Mouse (Mus musculus): ENCODE measurements around the gene Ttc38. TPM values are rescaled to one million over a fixed set of nuclear protein-coding genes. Genes with fewer than 3 reads are reported as not detected.
A peak's percentile ranks its signal among the peaks of the same experiment; 100 is the strongest.

Ttc38 gene
- total RNA-seq, 2 experiments from 2014 or later: 2.4 to 3.3 TPM

DNA sequence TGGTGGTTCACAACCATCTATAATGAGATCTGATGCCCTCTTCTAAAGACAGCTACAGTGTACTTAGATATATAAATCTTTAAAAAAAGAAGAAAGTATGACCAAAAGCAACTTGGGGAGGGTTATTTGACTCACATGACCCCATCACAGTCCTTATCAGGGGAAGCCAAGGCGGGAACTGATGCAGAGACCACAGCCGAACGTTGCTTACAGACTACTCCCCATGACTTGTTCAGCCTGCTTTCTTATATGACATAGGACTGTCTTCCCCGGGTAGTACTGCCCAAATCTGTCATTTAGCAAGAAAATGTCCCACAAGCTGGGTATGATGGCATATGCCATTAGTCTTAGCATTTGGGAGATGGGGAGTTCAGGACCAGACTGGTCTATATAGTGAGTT is 57.1 kb downstream of the Ttc38 start:
- peak; percentile 55 for ATAC-seq (replicated peaks; ENCODE audit: poor library complexity)

DNA sequence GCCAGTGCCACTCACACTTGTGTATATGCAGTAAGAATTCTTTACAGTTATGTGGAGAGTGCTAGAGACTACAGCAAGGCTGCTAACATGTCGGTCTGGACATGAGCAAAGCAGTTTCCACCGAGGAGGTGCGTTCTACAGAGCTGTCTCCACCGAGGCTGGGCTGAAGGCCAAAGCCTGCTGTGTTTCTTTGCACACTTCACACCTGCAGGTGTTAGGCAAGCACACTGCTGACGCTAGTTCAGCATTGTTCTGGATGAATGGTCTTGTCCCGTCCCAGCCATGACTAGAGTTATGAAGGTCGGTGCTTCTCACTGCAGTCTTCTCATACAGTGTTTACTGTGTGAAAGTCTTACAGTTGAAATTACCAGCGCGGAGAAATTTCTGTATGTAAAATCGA is 59.9 kb downstream of the Ttc38 start:
- no peak for ATAC-seq (replicated peaks; ENCODE audit: poor library complexity)

DNA sequence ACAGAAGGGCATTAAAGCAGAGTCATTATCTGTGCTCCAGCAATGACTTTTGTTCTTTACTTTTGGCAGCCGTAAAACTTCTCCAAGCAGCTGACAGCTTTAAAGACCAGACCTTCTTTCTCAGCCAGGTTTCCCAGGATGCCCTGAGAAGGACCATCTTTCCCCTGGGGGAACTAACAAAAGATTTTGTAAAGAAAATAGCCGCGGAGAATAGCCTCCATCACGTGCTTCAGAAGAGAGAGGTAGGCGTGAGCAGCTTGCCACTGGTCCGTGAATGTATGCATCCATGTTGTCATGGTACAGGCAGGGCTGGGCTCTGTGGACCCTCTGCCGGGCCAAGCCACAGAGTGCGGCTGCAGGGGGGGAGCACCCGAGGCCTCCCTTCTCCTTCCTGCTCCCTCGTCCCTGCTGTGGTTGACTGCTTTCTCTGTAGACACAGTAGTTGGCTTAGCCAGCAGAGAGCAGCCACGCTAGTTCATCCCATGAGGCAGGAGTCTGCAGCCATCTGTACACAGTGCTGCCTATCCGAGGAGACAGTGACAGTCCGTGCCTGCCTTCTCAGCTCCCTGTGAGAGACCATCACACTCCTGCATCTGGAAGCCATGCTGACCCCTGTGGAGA is 60.5 kb downstream of the Ttc38 start:
- ATAC-seq (replicated peaks; ENCODE audit: poor library complexity): no peak

DNA sequence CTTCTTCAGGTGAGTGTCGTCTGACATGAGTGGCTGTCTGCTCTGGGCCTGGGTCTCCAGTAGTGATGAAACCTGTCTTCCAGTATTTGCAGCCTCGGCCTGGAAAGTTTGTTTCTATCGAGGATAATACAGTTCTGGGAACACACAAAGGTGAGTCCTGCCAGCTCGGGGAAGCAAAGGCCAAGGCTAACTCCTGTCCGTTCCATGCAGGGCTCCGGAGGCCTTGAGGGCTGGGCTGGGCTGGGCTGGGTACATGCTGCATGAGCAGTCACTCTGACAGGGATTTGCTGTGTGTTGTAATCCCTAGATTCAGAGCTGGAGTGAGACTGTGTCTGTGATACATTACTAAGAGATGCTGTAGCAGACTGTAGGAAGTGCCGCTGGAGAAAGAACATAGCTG is 61.8 kb downstream of the Ttc38 start:
- no peak for ATAC-seq (replicated peaks; ENCODE audit: poor library complexity)

DNA sequence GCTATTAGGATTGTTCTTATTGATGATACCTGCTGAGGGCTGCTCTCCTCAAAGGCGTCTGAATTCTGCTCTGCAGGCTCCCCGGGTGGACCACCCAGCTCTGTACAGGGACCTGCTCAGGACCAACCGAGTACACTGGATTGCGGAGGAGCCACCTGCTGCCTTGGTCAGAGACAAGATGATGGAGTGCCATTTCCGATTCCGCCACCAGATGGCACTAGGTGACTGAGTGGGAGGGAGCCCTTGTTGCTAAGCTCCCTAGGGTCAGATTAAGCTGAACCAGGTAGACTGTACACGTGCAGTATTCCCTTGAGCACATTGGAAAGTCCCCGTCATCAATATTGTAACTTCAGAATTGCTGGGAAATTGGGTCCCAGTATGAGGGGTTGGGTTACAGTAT is 64.2 kb downstream of the Ttc38 start:
- ATAC-seq (replicated peaks; ENCODE audit: poor library complexity): peak; percentile 90

DNA sequence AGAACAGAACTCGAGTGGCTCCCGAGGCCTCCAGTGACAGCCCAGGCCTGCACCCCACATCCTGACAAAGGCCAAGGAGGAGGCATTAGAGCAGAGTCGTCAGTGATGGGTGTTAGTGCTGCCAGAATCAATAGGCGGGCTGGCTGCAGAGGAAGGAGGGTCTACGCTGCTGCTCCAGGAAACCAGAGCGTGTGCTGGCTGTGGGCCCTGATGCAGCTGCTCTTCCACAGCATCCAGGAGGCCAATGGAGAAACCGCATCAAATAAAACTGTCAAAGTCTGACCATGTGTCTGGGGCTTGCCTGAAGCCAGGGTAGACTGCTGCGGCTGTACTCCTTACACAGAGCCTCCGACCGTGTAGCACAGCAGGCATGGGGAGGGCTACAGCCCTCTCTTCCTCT is 65.0 kb downstream of the Ttc38 start:
- ATAC-seq (replicated peaks; ENCODE audit: poor library complexity): no peak

DNA sequence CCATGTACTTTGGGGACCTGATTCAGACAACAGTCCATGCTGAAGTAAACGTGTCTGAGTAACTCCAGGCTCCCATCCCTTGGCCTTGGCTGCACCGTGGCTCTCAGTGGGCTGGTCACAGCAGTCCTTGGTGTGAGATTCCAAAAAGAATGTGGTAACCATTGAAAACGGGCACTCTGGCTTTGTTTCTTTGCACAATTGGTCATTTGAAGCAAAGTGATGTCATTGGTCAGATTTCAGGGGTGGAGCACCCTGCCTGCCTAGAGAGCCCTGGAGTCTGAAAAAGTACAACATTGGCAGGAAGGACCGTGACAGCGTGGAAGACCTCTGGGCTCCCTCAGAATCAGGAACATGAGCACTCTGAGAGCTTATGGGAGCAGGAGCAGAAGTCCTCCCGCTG is 67.3 kb downstream of the Ttc38 start:
- ATAC-seq (replicated peaks; ENCODE audit: poor library complexity): no peak

DNA sequence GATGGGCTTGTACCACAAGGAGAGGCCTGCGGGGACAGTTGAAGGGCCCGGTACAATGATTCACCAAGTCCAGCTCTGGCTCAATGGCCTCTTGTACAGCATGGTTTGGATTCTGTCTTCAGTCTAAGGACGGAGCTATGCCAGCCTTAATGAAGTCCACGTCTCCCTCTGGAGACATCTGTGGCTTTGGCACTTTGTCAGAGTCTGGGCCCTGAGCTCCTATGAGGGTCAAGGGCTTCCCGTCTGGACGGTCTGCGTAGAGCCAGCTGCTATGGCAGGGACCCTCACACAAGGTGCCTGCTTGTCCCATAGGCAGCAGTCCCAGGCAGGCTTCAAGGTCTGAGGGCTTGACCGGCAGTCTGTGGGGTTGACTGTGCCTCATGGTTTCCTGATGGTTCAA is 68.2 kb downstream of the Ttc38 start:
- ATAC-seq (replicated peaks; ENCODE audit: poor library complexity): no peak

DNA sequence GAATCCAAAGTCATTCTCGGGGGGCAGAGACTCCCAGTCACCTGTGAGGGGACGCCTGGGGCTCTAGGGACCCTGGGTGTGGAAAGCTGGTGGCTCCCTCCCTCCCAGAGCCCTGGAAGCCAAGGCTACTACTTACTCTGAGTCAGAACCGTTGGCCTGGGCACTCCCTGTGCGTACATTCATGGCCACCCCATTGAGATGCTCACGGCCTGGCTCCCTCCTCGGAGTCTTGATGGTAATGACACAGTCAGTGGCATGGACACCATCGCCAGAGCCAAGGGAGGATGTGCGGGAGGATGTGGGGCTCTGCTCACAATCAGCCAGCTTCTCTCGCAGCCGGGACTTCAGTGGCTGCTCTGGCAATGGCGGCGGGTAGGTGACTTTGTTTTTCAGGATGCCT is 68.7 kb downstream of the Ttc38 start:
- ATAC-seq (replicated peaks; ENCODE audit: poor library complexity): no peak

DNA sequence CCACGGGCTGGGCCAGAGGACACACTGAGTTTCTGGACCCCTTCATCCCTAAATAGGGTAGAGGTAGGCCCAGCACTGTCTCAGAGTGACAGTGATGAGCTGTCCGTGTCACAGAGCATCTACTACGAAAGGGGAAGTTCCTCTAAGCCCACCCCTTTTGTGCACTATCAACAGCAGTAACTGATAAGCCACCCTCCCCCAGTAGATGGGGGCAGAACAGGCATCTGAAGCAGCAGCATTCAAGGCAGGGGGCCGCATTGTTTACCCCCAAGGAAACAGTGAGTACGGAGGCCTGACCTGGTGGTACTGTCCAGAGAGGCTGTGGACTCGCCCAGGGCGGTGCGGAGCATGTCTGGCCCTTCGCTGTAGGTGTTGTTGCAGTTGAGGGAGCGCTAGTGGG is 70.4 kb downstream of the Ttc38 start:
- ATAC-seq (replicated peaks; ENCODE audit: poor library complexity): peak; percentile 35; the same call in 1 of the 2 replicates

DNA sequence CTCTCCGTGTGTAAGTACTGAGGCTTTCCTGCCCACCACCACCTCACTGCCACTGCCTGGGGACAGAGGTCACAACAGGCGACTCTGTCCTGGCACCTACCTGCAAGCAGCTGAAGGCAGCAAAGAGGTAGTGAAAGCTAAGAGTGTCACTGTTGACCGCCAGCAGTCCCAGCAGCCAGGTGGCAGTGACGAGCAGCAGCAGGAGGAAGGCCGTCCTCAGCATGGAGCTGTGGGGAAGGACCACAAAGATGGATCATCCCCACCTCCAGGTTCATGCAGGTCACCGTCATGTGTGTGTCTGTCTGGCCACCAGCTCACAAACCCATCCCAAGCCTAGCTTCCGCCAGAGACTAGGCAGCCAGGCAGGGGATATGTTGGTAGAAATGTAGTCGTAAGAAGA is 71.7 kb downstream of the Ttc38 start:
- ATAC-seq (replicated peaks; ENCODE audit: poor library complexity): peak; percentile 50

Other genes with a start within 250 kb of the Ttc38 start
- gene Wnt7b, start 249.8 kb upstream of the Ttc38 start, total RNA-seq (2015): not detected in 2 replicates
- not detected in 2 replicates for gene Wnt7b, start 249.8 kb upstream of the Ttc38 start, total RNA-seq (2017)
- gene Ppara, start 97.3 kb upstream of the Ttc38 start, total RNA-seq (2015): not detected in 2 replicates
- gene Ppara, start 97.3 kb upstream of the Ttc38 start, total RNA-seq (2017): not detected in 2 replicates
- gene Cdpf1, start 20.6 kb upstream of the Ttc38 start, total RNA-seq (2015): 10.9 and 17.1 TPM in 2 replicates
- 15.2 and 15.5 TPM in 2 replicates for gene Cdpf1, start 20.6 kb upstream of the Ttc38 start, total RNA-seq (2017)
- 0.05 TPM in 2 replicates for gene Pkdrej, start 10.6 kb upstream of the Ttc38 start, total RNA-seq (2015)
- 0.07 TPM in 1 of 2 replicates, not detected in the other for gene Pkdrej, start 10.6 kb upstream of the Ttc38 start, total RNA-seq (2017)
- gene Gtse1, start 27.4 kb downstream of the Ttc38 start, total RNA-seq (2015): 15.3 and 18.1 TPM in 2 replicates
- 16.9 and 18.6 TPM in 2 replicates for gene Gtse1, start 27.4 kb downstream of the Ttc38 start, total RNA-seq (2017)
- 7.4 and 7.6 TPM in 2 replicates for gene Trmu, start 47.0 kb downstream of the Ttc38 start, total RNA-seq (2015)
- gene Trmu, start 47.0 kb downstream of the Ttc38 start, total RNA-seq (2017): 22.6 and 24.7 TPM in 2 replicates
- 8.4 and 10.7 TPM in 2 replicates for gene Celsr1, start 201.5 kb downstream of the Ttc38 start, total RNA-seq (2015)
- gene Celsr1, start 201.5 kb downstream of the Ttc38 start, total RNA-seq (2017): 4.4 and 6.6 TPM in 2 replicates
- gene Gramd4, start 225.4 kb downstream of the Ttc38 start, total RNA-seq (2015): 7.1 and 7.4 TPM in 2 replicates
- 19.7 and 20.5 TPM in 2 replicates for gene Gramd4, start 225.4 kb downstream of the Ttc38 start, total RNA-seq (2017)